Mouse (Mus musculus): ENCODE measurements at regions not wholly inside any gene's neighbourhood (a gene's known extent, or its start where the extent isn't known, plus 50 kb on each side); places are given as distances from the start of the nearest gene placed in this dataset.

DNA sequence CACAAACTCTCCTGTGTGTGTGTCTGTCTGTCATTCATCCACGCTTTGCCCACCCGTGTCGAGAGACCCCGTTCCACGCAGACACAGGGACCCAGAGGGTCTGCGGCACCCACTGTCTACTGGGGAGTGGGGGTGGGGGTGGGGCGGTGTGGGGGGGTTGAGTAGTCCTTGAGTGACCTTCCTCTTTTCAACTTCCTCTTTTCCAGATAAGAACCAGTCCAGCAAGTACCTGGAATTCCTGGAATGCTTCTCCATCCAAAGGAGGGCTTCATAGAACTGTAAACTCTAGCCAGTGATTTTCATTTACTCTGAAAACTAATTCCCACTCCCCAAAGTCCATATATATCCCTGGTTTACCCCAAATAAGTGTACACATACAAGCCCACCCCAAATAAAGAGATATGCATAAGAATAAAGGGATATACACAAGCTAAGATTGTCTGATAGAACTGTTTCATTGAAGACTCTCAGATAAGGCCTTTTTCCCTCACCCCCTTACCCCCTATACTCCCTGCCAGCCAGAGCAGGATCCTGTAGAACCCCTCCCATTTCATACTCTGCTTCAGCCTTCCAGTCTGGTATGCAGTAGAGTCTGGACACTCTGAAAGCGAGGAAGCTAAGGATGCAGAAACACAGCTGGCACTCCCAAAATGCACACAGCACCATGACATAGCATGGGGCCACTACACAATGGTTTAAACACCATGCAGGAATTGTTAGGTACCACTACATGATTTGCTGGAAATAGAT lies 172.0 kb downstream of the Gm9733 start:
- no peaks in the 10 kb centered on the region for H3K4me1 ChIP-seq (replicated peaks)
- H3K9ac ChIP-seq (replicated peaks), result no peak overlapping the region
- H3K27me3 ChIP-seq, result no peaks in the 10 kb centered on the region
- H3K36me3 ChIP-seq, result no peaks in the 10 kb centered on the region
- ATAC-seq (ENCODE audit: insufficient number of reproducible peaks, insufficient read depth, low FRiP score, low TSS enrichment, low read depth), result no peak
- no peaks in the 10 kb centered on the region for H3K9me3 ChIP-seq
- 78% methylated on average over 8 of the region's 8 CpGs for WGBS
- H3K27ac ChIP-seq, result no peak overlapping the region
- no peak overlapping the region for H3K4me2 ChIP-seq
- H3K4me3 ChIP-seq (replicated peaks), result no peak overlapping the region

DNA sequence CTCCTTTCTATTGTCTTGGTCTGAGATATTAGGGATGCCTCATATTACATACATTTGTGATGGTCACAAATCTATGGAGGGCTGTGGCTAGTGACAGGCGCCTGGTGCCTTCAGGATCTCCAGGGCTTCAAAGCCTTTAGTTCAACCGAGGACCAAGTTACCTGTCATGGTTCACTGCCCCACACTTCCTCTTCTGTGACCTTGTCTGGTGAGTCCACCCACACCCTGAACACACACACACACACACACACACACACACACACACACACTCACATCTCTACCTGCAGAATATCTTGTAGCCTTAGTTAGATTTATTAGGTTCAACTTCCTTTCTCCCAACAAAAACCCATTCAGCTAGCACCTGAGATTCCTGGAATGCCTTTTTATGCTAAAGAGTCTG lies 156.3 kb downstream of the Gm9733 start:
- Histone ChIP-seq H3K27me3 (no peaks in the 10 kb centered on the region), H3K36me3 (no peaks in the 10 kb centered on the region), H3K4me3 (replicated peaks) (no peak overlapping the region), H3K9ac (replicated peaks) (no peak overlapping the region), H3K4me1 (replicated peaks) (peaks cover 8% of the 10 kb centered on the region; the same call in 1 of the 2 replicates), H3K9me3 (no peaks in the 10 kb centered on the region), H3K27ac (no peak overlapping the region), H3K4me2 (no peak overlapping the region)
- 90% methylated on average over 2 of the region's 2 CpGs for WGBS
- ATAC-seq (ENCODE audit: insufficient number of reproducible peaks, insufficient read depth, low FRiP score, low TSS enrichment, low read depth), result no peak

DNA sequence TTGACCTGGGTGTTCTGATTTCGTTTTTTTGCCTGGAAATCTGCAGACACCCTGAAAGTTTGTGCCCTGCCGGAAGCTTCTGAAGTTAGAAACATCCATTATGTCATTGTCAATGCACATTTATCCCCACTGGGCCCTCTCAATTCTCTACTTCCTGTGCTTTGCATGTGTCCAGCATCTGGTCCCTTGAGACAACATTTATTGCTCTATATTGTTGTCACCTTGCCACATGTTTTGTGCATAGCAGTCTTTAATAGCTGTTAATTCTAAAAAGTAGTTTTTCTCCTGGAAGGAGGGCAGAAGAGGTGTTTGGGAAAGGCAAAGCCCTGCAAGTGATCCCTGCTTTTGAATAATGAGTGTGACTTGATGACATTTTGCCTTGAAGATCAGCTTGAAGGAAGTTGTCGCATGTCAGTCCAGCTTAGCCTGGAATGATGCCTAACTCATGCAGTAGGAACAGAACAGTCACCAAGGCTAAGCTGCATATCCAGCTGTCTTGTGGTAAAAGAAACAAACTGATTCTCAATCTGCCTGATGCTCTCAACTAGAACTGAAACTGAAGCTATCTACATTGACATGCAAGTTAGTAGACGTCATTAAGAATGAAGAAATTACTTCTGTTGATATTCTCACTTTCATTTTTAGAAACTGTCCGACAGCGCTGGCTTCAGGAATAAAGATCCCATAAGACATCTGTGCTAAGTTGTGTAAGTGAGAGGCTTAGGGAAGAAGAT lies 152.9 kb downstream of the Gm9733 start:
- H3K36me3 ChIP-seq, result no peaks in the 10 kb centered on the region
- no peaks in the 10 kb centered on the region for H3K9me3 ChIP-seq
- H3K9ac ChIP-seq (replicated peaks), result no peak overlapping the region
- no peak overlapping the region for H3K4me2 ChIP-seq
- no peak overlapping the region for H3K4me3 ChIP-seq (replicated peaks)
- H3K27ac ChIP-seq, result no peak overlapping the region
- peaks cover 8% of the 10 kb centered on the region; the same call in 1 of the 2 replicates for H3K4me1 ChIP-seq (replicated peaks)
- no peak for ATAC-seq (ENCODE audit: insufficient number of reproducible peaks, insufficient read depth, low FRiP score, low TSS enrichment, low read depth)
- H3K27me3 ChIP-seq, result no peaks in the 10 kb centered on the region
- 46% methylated on average over 6 of the region's 6 CpGs for WGBS

DNA sequence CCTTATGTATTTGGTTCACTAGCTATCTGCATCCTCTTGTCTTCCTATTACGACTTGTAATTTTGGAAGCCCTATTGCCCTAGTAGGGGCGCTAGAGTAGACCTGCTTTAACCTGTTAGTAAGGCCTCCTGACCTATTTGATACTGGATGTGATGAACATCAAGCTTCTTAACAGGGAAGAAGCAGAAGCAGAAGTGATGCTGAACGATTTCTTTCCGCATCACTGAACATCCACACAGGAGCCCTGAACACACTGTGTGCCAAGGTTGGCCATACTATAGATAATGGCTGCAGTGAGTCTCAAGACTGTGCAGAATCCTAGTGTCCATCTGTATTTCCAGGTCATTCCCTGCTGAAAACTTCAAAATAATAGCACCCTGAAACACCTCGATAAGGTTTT lies 151.0 kb downstream of the Gm9733 start:
- H3K4me1 ChIP-seq (replicated peaks), result peaks cover 8% of the 10 kb centered on the region; the same call in 1 of the 2 replicates
- 95% methylated on average over 5 of the region's 5 CpGs for WGBS

DNA sequence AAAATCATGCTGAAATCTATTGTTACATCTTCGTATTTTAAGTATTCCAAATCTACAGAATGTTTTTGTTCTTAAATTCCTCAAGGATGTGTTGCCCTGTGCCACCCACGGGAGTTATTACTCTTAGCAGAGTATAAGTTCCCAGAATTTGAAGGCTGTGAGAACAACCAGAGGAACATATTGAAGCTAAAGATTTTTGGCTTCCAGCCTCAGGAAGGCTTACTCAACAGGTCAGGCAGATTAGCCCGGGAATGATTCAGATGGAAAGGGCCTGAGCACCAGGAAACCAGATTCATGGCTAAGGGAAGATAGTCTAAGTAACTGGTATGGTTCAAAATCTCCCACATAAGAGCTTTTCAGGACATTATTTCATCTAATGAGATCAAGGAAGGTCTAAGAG lies 145.4 kb downstream of the Gm9733 start:
- no peaks in the 10 kb centered on the region for H3K9me3 ChIP-seq
- ATAC-seq (ENCODE audit: insufficient number of reproducible peaks, insufficient read depth, low FRiP score, low TSS enrichment, low read depth), result no peak
- H3K4me3 ChIP-seq (replicated peaks), result no peak overlapping the region
- no peak overlapping the region for H3K9ac ChIP-seq (replicated peaks)
- no peaks in the 10 kb centered on the region for H3K4me1 ChIP-seq (replicated peaks)
- 88% methylated on average over 3 of the region's 3 CpGs for WGBS
- no peaks in the 10 kb centered on the region for H3K27me3 ChIP-seq
- H3K36me3 ChIP-seq, result no peaks in the 10 kb centered on the region
- H3K27ac ChIP-seq, result no peak overlapping the region
- H3K4me2 ChIP-seq, result no peak overlapping the region

More for the DNA sequence above, 151.0 kb downstream of the Gm9733 start:
- Histone ChIP-seq H3K9me3 (no peaks in the 10 kb centered on the region), H3K27me3 (no peaks in the 10 kb centered on the region), H3K9ac (replicated peaks) (no peak overlapping the region), H3K36me3 (no peaks in the 10 kb centered on the region), H3K4me2 (no peak overlapping the region), H3K4me3 (replicated peaks) (no peak overlapping the region), H3K27ac (no peak overlapping the region)
- ATAC-seq (ENCODE audit: insufficient number of reproducible peaks, insufficient read depth, low FRiP score, low TSS enrichment, low read depth), result no peak

DNA sequence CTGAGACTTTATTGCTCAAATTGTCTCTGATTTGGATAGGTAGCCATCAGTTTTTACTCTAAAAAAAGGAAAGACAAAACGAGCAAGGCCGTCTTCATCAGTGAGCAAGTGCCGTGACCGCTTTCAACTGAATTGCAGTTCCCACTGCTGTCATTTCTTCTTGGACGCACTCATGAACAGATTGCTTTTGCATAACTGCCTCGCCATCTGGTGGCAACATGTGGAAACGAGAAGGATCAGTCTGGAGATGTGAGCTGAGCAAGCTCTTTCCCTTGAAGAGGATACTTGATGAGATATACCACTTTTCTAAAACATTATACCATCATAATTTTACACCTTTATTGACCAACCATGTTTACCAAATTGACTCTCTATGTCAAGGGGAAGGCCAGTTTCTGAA lies 137.7 kb downstream of the Gm9733 start:
- no peaks in the 10 kb centered on the region for H3K9me3 ChIP-seq
- peaks cover 3% of the 10 kb centered on the region; the same call in 1 of the 2 replicates for H3K4me1 ChIP-seq (replicated peaks)
- no peaks in the 10 kb centered on the region for H3K27me3 ChIP-seq
- H3K9ac ChIP-seq (replicated peaks), result no peak overlapping the region
- H3K4me3 ChIP-seq (replicated peaks), result no peak overlapping the region
- peak; percentile 52; the same call in 1 of the 2 replicates for ATAC-seq (ENCODE audit: insufficient number of reproducible peaks, insufficient read depth, low FRiP score, low TSS enrichment, low read depth)
- 14% methylated on average over 7 of the region's 7 CpGs for WGBS
- H3K27ac ChIP-seq, result no peak overlapping the region
- no peak overlapping the region for H3K4me2 ChIP-seq
- H3K36me3 ChIP-seq, result no peaks in the 10 kb centered on the region

DNA sequence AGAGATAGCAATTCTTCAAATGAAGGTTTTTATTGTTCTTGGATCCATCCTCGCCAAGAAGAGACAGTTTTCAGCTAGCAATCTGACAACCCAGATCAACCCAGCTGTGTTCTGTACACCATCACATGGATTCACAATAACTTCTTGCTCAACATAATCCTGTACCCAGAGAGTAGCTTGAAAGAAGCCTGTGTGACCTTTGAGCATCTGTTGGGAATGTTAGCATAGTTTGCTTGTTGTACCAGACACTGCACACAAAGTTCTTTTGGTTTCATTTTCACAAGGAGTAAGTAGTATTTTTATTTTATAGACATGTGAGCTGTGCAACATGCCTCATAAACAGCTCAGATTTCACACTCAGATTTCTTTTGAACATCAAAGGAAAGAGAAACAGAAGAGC lies 136.0 kb downstream of the Gm9733 start:
- no peak for ATAC-seq (ENCODE audit: insufficient number of reproducible peaks, insufficient read depth, low FRiP score, low TSS enrichment, low read depth)

DNA sequence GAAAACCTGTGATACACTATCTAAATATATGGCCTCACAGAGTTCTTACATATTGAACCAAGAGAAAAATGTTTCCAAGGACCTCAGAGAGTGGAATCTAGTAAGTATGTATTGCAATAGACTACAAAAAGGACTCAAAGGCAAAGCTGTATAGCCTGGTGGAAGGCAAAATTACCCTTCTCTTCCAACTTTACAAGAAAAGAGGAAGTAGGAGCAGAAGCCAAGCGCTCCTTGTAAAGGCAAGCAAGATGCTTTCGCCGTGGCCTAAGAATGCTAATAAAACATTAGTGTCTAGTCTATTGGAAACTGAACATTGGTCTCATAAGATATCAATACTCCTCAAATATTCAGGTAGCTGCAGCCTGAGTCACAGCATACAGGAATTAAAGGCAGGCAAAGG lies 134.0 kb downstream of the Gm9733 start:
- 67% methylated on average over 3 of the region's 3 CpGs for WGBS
- ATAC-seq (ENCODE audit: insufficient number of reproducible peaks, insufficient read depth, low FRiP score, low TSS enrichment, low read depth), result no peak

More for the DNA sequence above, 136.0 kb downstream of the Gm9733 start:
- H3K9me3 ChIP-seq, result no peaks in the 10 kb centered on the region
- peaks cover 3% of the 10 kb centered on the region; the same call in 1 of the 2 replicates for H3K4me1 ChIP-seq (replicated peaks)
- no peaks in the 10 kb centered on the region for H3K36me3 ChIP-seq
- H3K4me3 ChIP-seq (replicated peaks), result no peak overlapping the region
- H3K27me3 ChIP-seq, result no peaks in the 10 kb centered on the region
- H3K9ac ChIP-seq (replicated peaks), result no peak overlapping the region
- H3K4me2 ChIP-seq, result no peak overlapping the region
- H3K27ac ChIP-seq, result no peak overlapping the region
- 43% methylated on average over 1 of the region's 1 CpGs for WGBS

DNA sequence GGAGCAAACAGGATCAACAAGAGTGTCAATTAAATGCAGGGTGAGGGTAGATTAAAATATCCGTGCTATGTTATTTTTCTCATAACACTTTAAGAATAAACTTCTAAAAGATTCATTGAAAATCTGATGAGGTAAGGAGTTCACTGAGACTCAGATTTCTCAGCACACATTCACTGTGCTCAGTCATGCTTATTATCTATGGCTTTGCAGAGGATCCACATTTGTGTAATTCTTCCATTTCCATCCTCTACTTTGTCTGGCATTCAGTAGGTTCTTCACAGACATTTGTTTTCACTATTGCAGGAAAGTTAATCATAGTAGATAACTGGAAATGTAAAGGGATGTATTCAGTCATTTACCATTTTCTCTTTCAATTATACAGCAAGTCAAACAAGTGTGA lies 131.8 kb downstream of the Gm9733 start:
- no peak overlapping the region for H3K4me2 ChIP-seq
- WGBS, result 85% methylated on average over 1 of the region's 1 CpGs

More for the DNA sequence above, 134.0 kb downstream of the Gm9733 start:
- Histone ChIP-seq H3K4me1 (replicated peaks) (peaks cover 3% of the 10 kb centered on the region; the same call in 1 of the 2 replicates), H3K4me3 (replicated peaks) (no peak overlapping the region), H3K27me3 (no peaks in the 10 kb centered on the region), H3K36me3 (no peaks in the 10 kb centered on the region), H3K27ac (no peak overlapping the region), H3K4me2 (no peak overlapping the region), H3K9ac (replicated peaks) (no peak overlapping the region), H3K9me3 (no peaks in the 10 kb centered on the region)

DNA sequence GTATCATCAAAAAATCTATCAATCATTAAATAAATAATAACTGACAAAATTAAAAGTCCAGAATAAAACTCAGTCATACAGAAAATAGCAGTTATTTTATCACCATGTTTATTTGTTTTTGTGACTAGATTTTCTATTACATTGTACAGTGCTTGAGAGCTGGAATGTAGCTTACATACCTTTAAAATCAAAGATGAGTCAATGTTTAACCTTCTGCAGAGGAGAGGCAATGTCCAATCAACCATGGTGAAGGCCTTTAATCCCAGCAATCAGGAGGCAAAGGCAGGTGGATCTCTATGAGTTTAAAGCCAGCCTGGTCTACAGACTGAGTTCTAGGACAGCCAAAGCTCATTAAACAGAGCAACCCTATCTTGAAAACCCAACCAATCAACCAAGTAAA lies 131.1 kb downstream of the Gm9733 start:
- H3K36me3 ChIP-seq, result no peaks in the 10 kb centered on the region
- ATAC-seq (ENCODE audit: insufficient number of reproducible peaks, insufficient read depth, low FRiP score, low TSS enrichment, low read depth), result no peak
- no peak overlapping the region for H3K9ac ChIP-seq (replicated peaks)
- H3K4me3 ChIP-seq (replicated peaks), result no peak overlapping the region
- no peaks in the 10 kb centered on the region for H3K9me3 ChIP-seq
- H3K4me1 ChIP-seq (replicated peaks), result peaks cover 3% of the 10 kb centered on the region; the same call in 1 of the 2 replicates
- H3K27ac ChIP-seq, result no peak overlapping the region
- no peaks in the 10 kb centered on the region for H3K27me3 ChIP-seq
- no peak overlapping the region for H3K4me2 ChIP-seq

More for the DNA sequence above, 131.8 kb downstream of the Gm9733 start:
- ATAC-seq (ENCODE audit: insufficient number of reproducible peaks, insufficient read depth, low FRiP score, low TSS enrichment, low read depth), result no peak
- no peaks in the 10 kb centered on the region for H3K27me3 ChIP-seq
- H3K27ac ChIP-seq, result no peak overlapping the region
- H3K9me3 ChIP-seq, result no peaks in the 10 kb centered on the region
- peaks cover 3% of the 10 kb centered on the region; the same call in 1 of the 2 replicates for H3K4me1 ChIP-seq (replicated peaks)
- no peak overlapping the region for H3K9ac ChIP-seq (replicated peaks)
- H3K36me3 ChIP-seq, result no peaks in the 10 kb centered on the region
- no peak overlapping the region for H3K4me3 ChIP-seq (replicated peaks)

DNA sequence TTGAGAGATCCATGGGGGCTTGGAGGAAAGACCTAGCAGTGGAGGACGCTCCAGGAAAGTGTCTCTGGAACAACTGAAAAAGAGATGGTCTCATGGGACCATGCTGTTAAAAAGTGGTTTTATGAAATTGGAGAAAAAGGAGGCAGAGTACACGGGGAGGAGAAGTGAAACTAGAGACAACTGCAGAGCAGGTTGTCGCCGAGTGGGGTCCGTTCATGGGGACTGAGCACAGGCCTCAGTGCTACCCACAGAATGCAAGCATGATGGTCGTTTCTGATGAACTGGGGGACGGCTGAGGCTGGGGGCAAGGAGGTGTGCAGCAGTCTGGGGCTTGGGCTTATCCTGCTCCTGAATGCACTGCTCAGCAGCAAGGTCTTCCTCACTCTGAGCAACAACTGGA lies 129.3 kb downstream of the Gm9733 start:
- Histone ChIP-seq H3K4me3 (replicated peaks) (no peak overlapping the region), H3K9ac (replicated peaks) (no peak overlapping the region), H3K27ac (no peak overlapping the region), H3K9me3 (no peaks in the 10 kb centered on the region), H3K36me3 (no peaks in the 10 kb centered on the region), H3K27me3 (no peaks in the 10 kb centered on the region), H3K4me1 (replicated peaks) (peaks cover 3% of the 10 kb centered on the region; the same call in 1 of the 2 replicates), H3K4me2 (no peak overlapping the region)
- 78% methylated on average over 7 of the region's 7 CpGs for WGBS
- ATAC-seq (ENCODE audit: insufficient number of reproducible peaks, insufficient read depth, low FRiP score, low TSS enrichment, low read depth), result no peak
